ENCODE assay signal across 24 mouse cellular contexts in genomic region chr19:23191486-23191885, GRCm38 (mm10). TPM values are rescaled to one million over a fixed set of nuclear protein-coding genes. Genes with fewer than 3 reads are reported as not detected.
DNase-seq lines count a peak whose midpoint lies in the region; ATAC-seq lines count a peak whose summit lies in the region.
"Had no signal": no experiment of that assay in that cellular context is flagged by ENCODE, and none has a peak within 500 bp of the region (broad histone marks: within the 10 kb centered on the region; RNA-seq: fewer than 3 reads in every experiment).

No protein-coding gene starts in this region.

- H3K9ac ChIP-seq in kidney, embryonic 14.5 days (ENCODE audit: low read depth, low read length): no peak overlapping the region
- H3K9ac ChIP-seq: embryonic facial prominence, embryonic 12.5 days; forebrain, embryonic 13.5 days; forebrain, embryonic 15.5 days; forebrain, postnatal 0 days had no signal

- H3K9me3 ChIP-seq in kidney, embryonic 14.5 days (ENCODE audit: control insufficient read depth, low read length): no peaks in the 10 kb centered on the region
- H3K9me3 ChIP-seq: embryonic facial prominence, embryonic 10.5 days; embryonic facial prominence, embryonic 12.5 days; forebrain, embryonic 13.5 days; forebrain, embryonic 15.5 days; G1E had no signal

- WGBS in kidney, embryonic 14.5 days: 89% methylated on average over 6 of the region's 6 CpGs

- H3K36me3 ChIP-seq in kidney, embryonic 14.5 days (ENCODE audit: control insufficient read depth, insufficient read depth, low read length): no peaks in the 10 kb centered on the region
- H3K36me3 ChIP-seq: embryonic facial prominence, embryonic 12.5 days had no signal

- no peak overlapping the region for H3K27ac ChIP-seq in kidney, embryonic 14.5 days (ENCODE audit: low read depth, low read length)
- H3K27ac ChIP-seq: embryonic facial prominence, embryonic 10.5 days; embryonic facial prominence, embryonic 12.5 days; forebrain, embryonic 13.5 days; forebrain, embryonic 15.5 days had no signal

- H3K4me3 ChIP-seq in kidney, embryonic 14.5 days (ENCODE audit: low read length): no peak overlapping the region
- H3K4me3 ChIP-seq: embryonic facial prominence, embryonic 10.5 days; embryonic facial prominence, embryonic 12.5 days; forebrain, embryonic 13.5 days; forebrain, embryonic 15.5 days had no signal

- H3K27me3 ChIP-seq in kidney, embryonic 14.5 days (ENCODE audit: control insufficient read depth, insufficient read depth, low read length): no peaks in the 10 kb centered on the region
- H3K27me3 ChIP-seq: embryonic facial prominence, embryonic 12.5 days; forebrain, embryonic 13.5 days; forebrain, embryonic 15.5 days; Patski had no signal

- H3K4me1 ChIP-seq in kidney, embryonic 14.5 days (ENCODE audit: control insufficient read depth, insufficient read depth, low read length): no peaks in the 10 kb centered on the region
- H3K4me1 ChIP-seq: embryonic facial prominence, embryonic 10.5 days; embryonic facial prominence, embryonic 12.5 days; forebrain, embryonic 15.5 days had no signal

- DNase-seq in kidney, adult 9 months: peak; percentile 20
- DNase-seq in kidney, adult 18-20 months: no peak
- DNase-seq in kidney, postnatal 25 days: peak; percentile 23 to 52
- DNase-seq in ES-CJ7 (ENCODE audit: low read depth, low spot score) (peak; percentile 41), R1 (ENCODE audit: low read depth, low spot score) (peak; percentile 71)
- no peak for DNase-seq in frontal cortex, postnatal 10 days (ENCODE audit: low spot score in 2 of 2)
- no peak for DNase-seq in frontal cortex, postnatal 36 days (ENCODE audit: low spot score in 2 of 2)
- DNase-seq: adrenal gland, adult 8-10 months; adrenal gland, postnatal 14 days; adrenal gland, postnatal 36 days; cerebellum, adult 11-12 months; cerebellum, adult 2 months; cerebellum, adult 9-10 months; cerebellum, postnatal 10 days; cerebellum, postnatal 25 days; forebrain, postnatal 0 days had no signal

- no peak for ATAC-seq in kidney, embryonic 14.5 days (ENCODE audit: low FRiP score, low TSS enrichment)
- ATAC-seq: activated CD4-positive, CD25-positive, alpha-beta regulatory T cell, adult 4 months; forebrain, embryonic 13.5 days; forebrain, embryonic 15.5 days; forebrain, postnatal 0 days; Patski had no signal

- H3K4me2 ChIP-seq in kidney, embryonic 14.5 days (replicated peaks; ENCODE audit: low read depth, low read length): no peak overlapping the region
- H3K4me2 ChIP-seq: embryonic facial prominence, embryonic 12.5 days; forebrain, embryonic 13.5 days; forebrain, embryonic 15.5 days had no signal

RNA-seq across cellular contexts. Expression of gene Klf9, which starts 50.5 kb away (rescaled TPM):
- polyA plus RNA-seq in kidney, embryonic 14.5 days (2014; fragmentation: Nextera tagmentation; extraction: Ambion mirVana): 2.7 and 4.2 TPM in 2 replicates

Comparison
In these comparisons a context has a peak if more than half of its experiments do, and no peak if none do; other contexts are left out.
1. DNase-seq: peak in kidney, adult 9 months (single experiment), kidney, postnatal 25 days (2 of 2), ES-CJ7 (single experiment) and R1 (single experiment); none in kidney, adult 18-20 months (single experiment), frontal cortex, postnatal 10 days (0 of 2) and frontal cortex, postnatal 36 days (0 of 2).